Mouse (Mus musculus) heart, embryonic 12.5 days (tissue): Measurements from ENCODE around the gene Faim2. TPM values are rescaled to one million over a fixed set of nuclear protein-coding genes. Genes with fewer than 3 reads are reported as not detected.

ENCODE experiments used
- ATAC-seq: fragments of 200-750 bp; cut with Nextera tagmentation; 2 replicates; pipeline ENCODE4 v1.8.0; 2017; ENCODE audit warnings: moderate TSS enrichment, moderate library complexity; ENCODE audit not compliant: insufficient number of reproducible peaks, low FRiP score
- H3K27ac ChIP-seq: fragments of 300-500 bp; sonication (generic); 2 replicates; pipeline ENCODE4 v1.5.1; 2016; ENCODE audit warnings: mild to moderate bottlenecking, moderate library complexity; ENCODE audit not compliant: poor library complexity, severe bottlenecking
- H3K27me3 ChIP-seq: fragments of 300-500 bp; sonication (generic); replicated peaks from 2 replicates; pipeline ENCODE4 v1.6.1; 2016; ENCODE audit warnings: mild to moderate bottlenecking, moderate library complexity
- H3K36me3 ChIP-seq: fragments of 300-500 bp; sonication (generic); 2 replicates; pipeline ENCODE4 v1.6.1; 2016; ENCODE audit warnings: mild to moderate bottlenecking, moderate library complexity
- H3K4me1 ChIP-seq: fragments of 300-500 bp; sonication (generic); replicated peaks from 2 replicates; pipeline ENCODE4 v1.6.1; 2016; ENCODE audit warnings: mild to moderate bottlenecking
- H3K4me2 ChIP-seq: fragments of 300-500 bp; sonication (generic); 2 replicates; pipeline ENCODE4 v1.6.1; 2016; ENCODE audit warnings: mild to moderate bottlenecking, moderate library complexity
- H3K4me3 ChIP-seq: fragments of 300-500 bp; sonication (generic); 2 replicates; pipeline ENCODE4 v1.5.1; 2016; ENCODE audit warnings: mild to moderate bottlenecking
- H3K9ac ChIP-seq: fragments of 300-500 bp; sonication (generic); 2 replicates; pipeline ENCODE4 v1.6.1; 2016; ENCODE audit warnings: mild to moderate bottlenecking, moderate library complexity
- H3K9me3 ChIP-seq: fragments of 300-500 bp; sonication (generic); replicated peaks from 2 replicates; pipeline ENCODE4 v1.6.1; 2016; ENCODE audit warnings: mild to moderate bottlenecking, moderate library complexity
- WGBS: fragments of 180-500 bp; shearing (Covaris S2); methylation state at CpG from one replicate; pipeline ENCODE4 v1.1.7; 2016; 5-methylcytosine and 5-hydroxymethylcytosine counted together
- polyA plus RNA-seq: library from polyadenylated mRNA; unstranded; fragments of >200 nt; fragmentation: Nextera tagmentation; extraction: Ambion mirVana; gene quantifications from 2 replicates; pipeline ENCODE4 v1.2.1, GENCODE M21; 2016

The Faim2 gene
- polyA plus RNA-seq, 1 experiment from 2014 or later: 0.09 TPM

GRCm38 (mm10) chr15:99505324-99506095 is 22.5 kb downstream of the Faim2 start:
- Histone ChIP-seq H3K27ac (no peak overlapping the region), H3K9me3 (no peaks in the 10 kb centered on the region), H3K27me3 (peaks cover 90% of the 10 kb centered on the region), H3K4me1 (peaks cover 35% of the 10 kb centered on the region), H3K4me3 (no peak overlapping the region), H3K36me3 (no peaks in the 10 kb centered on the region), H3K9ac (no peak overlapping the region), H3K4me2 (no peak overlapping the region)
- 63% methylated on average over 15 of the region's 15 CpGs for WGBS
- ATAC-seq: peak; percentile 40; the same call in 1 of the 2 replicates

GRCm38 (mm10) chr15:99503256-99503655 is 24.7 kb downstream of the Faim2 start:
- Histone ChIP-seq H3K4me3 (no peak overlapping the region), H3K9ac (no peak overlapping the region), H3K4me2 (no peak overlapping the region), H3K27me3 (peaks cover 69% of the 10 kb centered on the region), H3K27ac (no peak overlapping the region), H3K9me3 (no peaks in the 10 kb centered on the region), H3K36me3 (no peaks in the 10 kb centered on the region), H3K4me1 (peaks cover 57% of the 10 kb centered on the region)
- WGBS: 61% methylated on average over 5 of the region's 5 CpGs
- no peak for ATAC-seq

- Histone ChIP-seq H3K4me3 (no peak overlapping the region), H3K9ac (no peak overlapping the region), H3K9me3 (no peaks in the 10 kb centered on the region), H3K4me1 (peaks cover 66% of the 10 kb centered on the region), H3K27ac (no peak overlapping the region), H3K4me2 (no peak overlapping the region), H3K36me3 (no peaks in the 10 kb centered on the region), H3K27me3 (peaks cover 69% of the 10 kb centered on the region)
- 64% methylated on average over 12 of the region's 12 CpGs for WGBS
- no peak for ATAC-seq
These were observed 25.6 kb downstream of the Faim2 start for GRCm38 (mm10) chr15:99502311-99502831.

- Histone ChIP-seq H3K4me2 (no peak overlapping the region), H3K9me3 (no peaks in the 10 kb centered on the region), H3K4me3 (no peak overlapping the region), H3K9ac (no peak overlapping the region), H3K4me1 (peaks cover 68% of the 10 kb centered on the region), H3K27ac (no peak overlapping the region), H3K36me3 (no peaks in the 10 kb centered on the region), H3K27me3 (peaks cover 71% of the 10 kb centered on the region)
- WGBS: 69% methylated on average over 20 of the region's 20 CpGs
- ATAC-seq: no peak
These were observed 26.4 kb downstream of the Faim2 start for GRCm38 (mm10) chr15:99501292-99502260.

GRCm38 (mm10) chr15:99500320-99500719 is 27.6 kb downstream of the Faim2 start:
- Histone ChIP-seq H3K4me1 (peaks cover 56% of the 10 kb centered on the region), H3K9ac (no peak overlapping the region), H3K4me3 (no peak overlapping the region), H3K36me3 (no peaks in the 10 kb centered on the region), H3K27me3 (peaks cover 71% of the 10 kb centered on the region), H3K27ac (no peak overlapping the region), H3K9me3 (no peaks in the 10 kb centered on the region), H3K4me2 (no peak overlapping the region)
- ATAC-seq: no peak
- WGBS: 17% methylated on average over 5 of the region's 5 CpGs

- 28% methylated on average over 6 of the region's 6 CpGs for WGBS
- Histone ChIP-seq H3K27me3 (peaks cover 69% of the 10 kb centered on the region), H3K27ac (no peak overlapping the region)
These were observed 28.2 kb downstream of the Faim2 start for GRCm38 (mm10) chr15:99499726-99500125.

GRCm38 (mm10) chr15:99498781-99499180 is 29.2 kb downstream of the Faim2 start:
- Histone ChIP-seq H3K9ac (no peak overlapping the region), H3K9me3 (no peaks in the 10 kb centered on the region), H3K27ac (no peak overlapping the region), H3K4me3 (no peak overlapping the region), H3K4me1 (peaks cover 46% of the 10 kb centered on the region), H3K27me3 (peaks cover 71% of the 10 kb centered on the region), H3K36me3 (no peaks in the 10 kb centered on the region), H3K4me2 (no peak overlapping the region)
- peak; percentile 63; the same call in 1 of the 2 replicates for ATAC-seq
- WGBS: 12% methylated on average over 4 of the region's 4 CpGs

More at GRCm38 (mm10) chr15:99499726-99500125, 28.2 kb downstream of the Faim2 start:
- H3K4me2 ChIP-seq: peak overlapping the region; percentile 17
- peaks cover 50% of the 10 kb centered on the region for H3K4me1 ChIP-seq
- H3K36me3 ChIP-seq: no peaks in the 10 kb centered on the region
- 0 out of 2 replicates have a peak overlapping the region, but pooled peaks have one; percentile 14 for H3K9ac ChIP-seq
- ATAC-seq: no peak
- no peaks in the 10 kb centered on the region for H3K9me3 ChIP-seq
- no peak overlapping the region for H3K4me3 ChIP-seq

GRCm38 (mm10) chr15:99498356-99498755 is 29.6 kb downstream of the Faim2 start:
- H3K36me3 ChIP-seq: no peaks in the 10 kb centered on the region

GRCm38 (mm10) chr15:99497527-99498242 is 30.3 kb downstream of the Faim2 start:
- no peaks in the 10 kb centered on the region for H3K9me3 ChIP-seq
- ATAC-seq: 0 out of 2 replicates have a peak, but pooled peaks have one; percentile 5
- no peak overlapping the region for H3K4me3 ChIP-seq
- H3K27me3 ChIP-seq: peaks cover 71% of the 10 kb centered on the region
- no peaks in the 10 kb centered on the region for H3K36me3 ChIP-seq
- H3K4me1 ChIP-seq: peaks cover 46% of the 10 kb centered on the region
- 49% methylated on average over 12 of the region's 12 CpGs for WGBS
- no peak overlapping the region for H3K27ac ChIP-seq
- no peak overlapping the region for H3K9ac ChIP-seq
- H3K4me2 ChIP-seq: no peak overlapping the region

More at GRCm38 (mm10) chr15:99498356-99498755, 29.6 kb downstream of the Faim2 start:
- no peak overlapping the region for H3K4me2 ChIP-seq
- peaks cover 46% of the 10 kb centered on the region for H3K4me1 ChIP-seq
- no peak overlapping the region for H3K9ac ChIP-seq
- H3K9me3 ChIP-seq: no peaks in the 10 kb centered on the region
- H3K4me3 ChIP-seq: no peak overlapping the region
- no peak overlapping the region for H3K27ac ChIP-seq
- WGBS: 57% methylated on average over 4 of the region's 4 CpGs
- no peak for ATAC-seq
- H3K27me3 ChIP-seq: peaks cover 71% of the 10 kb centered on the region

GRCm38 (mm10) chr15:99497061-99497460 is 30.9 kb downstream of the Faim2 start:
- peak; percentile 20; the same call in 1 of the 2 replicates for ATAC-seq
- Histone ChIP-seq H3K4me3 (no peak overlapping the region), H3K27ac (no peak overlapping the region), H3K4me1 (peaks cover 46% of the 10 kb centered on the region), H3K36me3 (no peaks in the 10 kb centered on the region), H3K9me3 (no peaks in the 10 kb centered on the region), H3K27me3 (peaks cover 69% of the 10 kb centered on the region), H3K9ac (no peak overlapping the region), H3K4me2 (no peak overlapping the region)
- WGBS: 13% methylated on average over 4 of the region's 4 CpGs
